16 mouse cellular contexts compared by ENCODE assay signal in genomic region chr15:81772431-81773120, GRCm38 (mm10). TPM values are rescaled to one million over a fixed set of nuclear protein-coding genes. Genes with fewer than 3 reads are reported as not detected.
DNase-seq lines count a peak whose midpoint lies in the region; ATAC-seq and TF ChIP-seq lines count a peak whose summit lies in the region.
"Had no signal": no experiment of that assay in that cellular context is flagged by ENCODE, and none has a peak within 500 bp of the region (broad histone marks: within the 10 kb centered on the region; RNA-seq: fewer than 3 reads in every experiment).

No protein-coding gene starts in this region.

- 80% methylated on average over 20 of the region's 20 CpGs for WGBS in heart, embryonic 12.5 days
- WGBS in neural tube, embryonic 15.5 days: 87% methylated on average over 20 of the region's 20 CpGs
- 46% methylated on average over 20 of the region's 20 CpGs for WGBS in embryonic facial prominence, embryonic 15.5 days
- WGBS in stomach, postnatal 0 days: 74% methylated on average over 20 of the region's 20 CpGs

- DNase-seq in heart, adult 8-10 months (ENCODE audit: low spot score): peak; percentile 30
- DNase-seq in neural tube, embryonic 10.5 days (ENCODE audit: extremely low spot score, low spot score): peak; percentile 27
- DNase-seq in mesoderm, embryonic 11.5 days (ENCODE audit: low read depth, low spot score): peak; percentile 40
- DNase-seq in stomach, postnatal 0 days (ENCODE audit: low spot score): no peak
- DNase-seq: adrenal gland, adult 2 months; cerebellum, adult 2 months; lung, postnatal 10 days; retina, postnatal 1 day; thymus, postnatal 25 days had no signal

- peaks cover 95% of the 10 kb centered on the region for H3K36me3 ChIP-seq in heart, embryonic 12.5 days
- peaks cover 83% of the 10 kb centered on the region for H3K36me3 ChIP-seq in neural tube, embryonic 15.5 days
- peaks cover 88% of the 10 kb centered on the region for H3K36me3 ChIP-seq in embryonic facial prominence, embryonic 15.5 days
- peaks cover 13% of the 10 kb centered on the region for H3K36me3 ChIP-seq in stomach, postnatal 0 days (ENCODE audit: control insufficient read depth, insufficient read depth, low read length)

- TF ChIP-seq EP300 in stomach, postnatal 0 days (optimal IDR thresholded peaks at IDR 0.05): no peak

- H3K4me3 ChIP-seq in heart, embryonic 12.5 days: no peak overlapping the region
- no peak overlapping the region for H3K4me3 ChIP-seq in neural tube, embryonic 15.5 days (replicated peaks)
- H3K4me3 ChIP-seq in embryonic facial prominence, embryonic 15.5 days (replicated peaks): no peak overlapping the region
- H3K4me3 ChIP-seq in stomach, postnatal 0 days (ENCODE audit: low read depth, low read length): no peak overlapping the region
- H3K4me3 ChIP-seq: hindbrain, embryonic 12.5 days had no signal

- no peak for TF ChIP-seq CTCF in stomach, postnatal 0 days (IDR thresholded peaks at IDR 0.05; ENCODE audit: low read depth)

- no peaks in the 10 kb centered on the region for H3K27me3 ChIP-seq in heart, embryonic 12.5 days (replicated peaks)
- no peaks in the 10 kb centered on the region for H3K27me3 ChIP-seq in neural tube, embryonic 15.5 days (replicated peaks)
- no peaks in the 10 kb centered on the region for H3K27me3 ChIP-seq in embryonic facial prominence, embryonic 15.5 days
- H3K27me3 ChIP-seq in stomach, postnatal 0 days (ENCODE audit: control insufficient read depth, insufficient read depth, low read length): no peaks in the 10 kb centered on the region
- H3K27me3 ChIP-seq: hindbrain, embryonic 12.5 days had no signal

- no peak overlapping the region for H3K9ac ChIP-seq in heart, embryonic 12.5 days
- H3K9ac ChIP-seq in neural tube, embryonic 15.5 days (replicated peaks): no peak overlapping the region
- H3K9ac ChIP-seq in embryonic facial prominence, embryonic 15.5 days: no peak overlapping the region
- H3K9ac ChIP-seq in stomach, postnatal 0 days (ENCODE audit: low read length): no peak overlapping the region
- H3K9ac ChIP-seq: hindbrain, embryonic 12.5 days; liver, embryonic 14.5 days had no signal

- H3K4me1 ChIP-seq in heart, embryonic 12.5 days (replicated peaks): 0 out of 2 replicates have a peak, but pooled peaks cover 7% of the 10 kb centered on the region
- H3K4me1 ChIP-seq in neural tube, embryonic 15.5 days: no peaks in the 10 kb centered on the region
- peaks cover 6% of the 10 kb centered on the region for H3K4me1 ChIP-seq in embryonic facial prominence, embryonic 15.5 days
- no peaks in the 10 kb centered on the region for H3K4me1 ChIP-seq in stomach, postnatal 0 days (replicated peaks; ENCODE audit: control insufficient read depth, insufficient read depth)
- H3K4me1 ChIP-seq: hindbrain, embryonic 12.5 days had no signal

- no peak overlapping the region for H3K4me2 ChIP-seq in heart, embryonic 12.5 days
- H3K4me2 ChIP-seq in neural tube, embryonic 15.5 days: no peak overlapping the region
- no peak overlapping the region for H3K4me2 ChIP-seq in embryonic facial prominence, embryonic 15.5 days (replicated peaks)
- H3K4me2 ChIP-seq in stomach, postnatal 0 days (replicated peaks; ENCODE audit: low read depth): no peak overlapping the region
- H3K4me2 ChIP-seq: hindbrain, embryonic 12.5 days had no signal

- 0 out of 2 replicates have a peak, but pooled peaks cover 3% of the 10 kb centered on the region for H3K9me3 ChIP-seq in heart, embryonic 12.5 days (replicated peaks)
- H3K9me3 ChIP-seq in neural tube, embryonic 15.5 days (replicated peaks): no peaks in the 10 kb centered on the region
- H3K9me3 ChIP-seq in embryonic facial prominence, embryonic 15.5 days (replicated peaks): no peaks in the 10 kb centered on the region
- H3K9me3 ChIP-seq in stomach, postnatal 0 days (ENCODE audit: control insufficient read depth, low read length): no peaks in the 10 kb centered on the region
- H3K9me3 ChIP-seq: hindbrain, embryonic 12.5 days had no signal

- no peak for ATAC-seq in heart, embryonic 12.5 days (ENCODE audit: insufficient number of reproducible peaks, low FRiP score)
- no peak for ATAC-seq in neural tube, embryonic 15.5 days (ENCODE audit: low FRiP score)
- ATAC-seq in embryonic facial prominence, embryonic 15.5 days (ENCODE audit: insufficient number of reproducible peaks, low FRiP score, low TSS enrichment, low read depth): no peak
- ATAC-seq in stomach, postnatal 0 days (ENCODE audit: low FRiP score, low TSS enrichment): no peak
- no peak for ATAC-seq in inflammation-experienced regulatory T-cells, adult 6 months
- ATAC-seq: intestine, postnatal 0 days had no signal

- no peak overlapping the region for H3K27ac ChIP-seq in heart, embryonic 12.5 days (ENCODE audit: poor library complexity, severe bottlenecking)
- no peak overlapping the region for H3K27ac ChIP-seq in neural tube, embryonic 15.5 days (replicated peaks)
- peak overlapping the region; percentile 51; the same call in 1 of the 2 replicates for H3K27ac ChIP-seq in embryonic facial prominence, embryonic 15.5 days (replicated peaks)
- no peak overlapping the region for H3K27ac ChIP-seq in stomach, postnatal 0 days (replicated peaks)
- H3K27ac ChIP-seq: hindbrain, embryonic 12.5 days; liver, embryonic 14.5 days had no signal

RNA-seq across cellular contexts. Expression of gene Rangap1, which starts 27.2 kb away (rescaled TPM):
- total RNA-seq in heart, adult 8-10 months (2022): 10 to 100 TPM; 25.4 to 28.6 (median 27.1) TPM
- 102 and 106 TPM in 2 replicates for polyA plus RNA-seq in heart, embryonic 12.5 days (2016; fragmentation: Nextera tagmentation; extraction: Ambion mirVana)
- 127 and 128 TPM in 2 replicates for polyA plus RNA-seq in neural tube, embryonic 15.5 days (2015; fragmentation: Nextera tagmentation; extraction: Ambion mirVana)
- polyA plus RNA-seq in embryonic facial prominence, embryonic 15.5 days (2015; fragmentation: Nextera tagmentation; extraction: Ambion mirVana): 98.3 and 102 TPM in 2 replicates
- 39.0 and 40.2 TPM in 2 replicates for polyA plus RNA-seq in stomach, postnatal 0 days (2015; fragmentation: Nextera tagmentation; extraction: Ambion mirVana)
- 10 to 100 TPM; 43.0 to 72.2 (median 45.8) TPM for polyA plus RNA-seq in inflammation-experienced regulatory T-cells, adult 6 months (2017; shearing (Covaris generic))

RNA-seq across cellular contexts. Expression of gene Zc3h7b, which starts 27.7 kb away (rescaled TPM):
- total RNA-seq in heart, adult 8-10 months (2022): 10 to 100 TPM; 61.4 to 72.3 (median 65.5) TPM
- 27.4 and 30.8 TPM in 2 replicates for polyA plus RNA-seq in heart, embryonic 12.5 days (2016; fragmentation: Nextera tagmentation; extraction: Ambion mirVana)
- polyA plus RNA-seq in neural tube, embryonic 15.5 days (2015; fragmentation: Nextera tagmentation; extraction: Ambion mirVana): 41.7 and 41.9 TPM in 2 replicates
- 29.5 and 31.2 TPM in 2 replicates for polyA plus RNA-seq in embryonic facial prominence, embryonic 15.5 days (2015; fragmentation: Nextera tagmentation; extraction: Ambion mirVana)
- polyA plus RNA-seq in stomach, postnatal 0 days (2015; fragmentation: Nextera tagmentation; extraction: Ambion mirVana): 9.1 and 11.1 TPM in 2 replicates
- polyA plus RNA-seq in inflammation-experienced regulatory T-cells, adult 6 months (2017; shearing (Covaris generic)): 1 to 10 TPM; 4.3 to 8.1 (median 5.7) TPM

RNA-seq across cellular contexts. Expression of gene Tef, which starts 29.6 kb away (rescaled TPM):
- total RNA-seq in heart, adult 8-10 months (2022): 100 to 1,000 TPM; 125 to 157 (median 155) TPM
- polyA plus RNA-seq in heart, embryonic 12.5 days (2016; fragmentation: Nextera tagmentation; extraction: Ambion mirVana): 26.0 and 27.8 TPM in 2 replicates
- polyA plus RNA-seq in neural tube, embryonic 15.5 days (2015; fragmentation: Nextera tagmentation; extraction: Ambion mirVana): 20.5 and 21.0 TPM in 2 replicates
- polyA plus RNA-seq in embryonic facial prominence, embryonic 15.5 days (2015; fragmentation: Nextera tagmentation; extraction: Ambion mirVana): 31.1 and 32.3 TPM in 2 replicates
- 17.1 and 21.2 TPM in 2 replicates for polyA plus RNA-seq in stomach, postnatal 0 days (2015; fragmentation: Nextera tagmentation; extraction: Ambion mirVana)
- 10 to 100 TPM in 1 of 3 experiments, 1 to 10 TPM in 2; 2.3 to 14.0 (median 8.8) TPM for polyA plus RNA-seq in inflammation-experienced regulatory T-cells, adult 6 months (2017; shearing (Covaris generic))
